Comparison of ENCODE assay signal across 8 mouse cellular contexts in the genomic region with DNA sequence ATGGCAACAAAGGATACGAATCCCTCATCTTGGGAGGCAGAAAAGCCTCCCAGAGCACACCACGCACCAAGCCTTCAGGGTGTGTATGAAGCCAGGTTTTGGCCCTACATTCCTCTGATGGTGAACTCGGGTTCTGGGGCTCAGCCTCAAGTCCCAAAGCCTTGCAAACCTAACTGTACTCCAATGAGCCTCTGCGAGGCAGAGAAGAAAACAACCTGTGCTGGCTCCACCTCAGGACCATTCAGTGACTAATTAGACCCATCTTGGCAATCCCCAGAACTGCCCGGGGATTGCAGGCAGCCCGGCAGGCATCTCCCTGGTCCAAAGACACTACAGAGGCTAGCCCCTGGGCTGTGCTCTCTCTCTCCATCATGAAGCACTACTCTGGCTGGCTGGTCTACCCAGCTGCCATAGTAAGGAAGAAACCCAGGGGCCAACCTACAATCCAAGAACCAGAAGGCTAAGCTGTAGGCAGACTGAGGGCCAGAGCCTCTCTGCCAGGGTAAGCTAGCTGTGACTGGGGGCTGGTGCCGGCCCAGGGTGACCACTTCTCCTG. TPM values are rescaled to one million over a fixed set of nuclear protein-coding genes. Genes with fewer than 3 reads are reported as not detected.
DNase-seq lines count a peak whose midpoint lies in the region; ATAC-seq and TF ChIP-seq lines count a peak whose summit lies in the region.

No protein-coding gene starts in this region.

- no peaks in the 10 kb centered on the region for H3K9me3 ChIP-seq in lung, embryonic 14.5 days (ENCODE audit: low read depth, low read length)
- no peaks in the 10 kb centered on the region for H3K9me3 ChIP-seq in forebrain, embryonic 10.5 days
- no peaks in the 10 kb centered on the region for H3K9me3 ChIP-seq in limb, embryonic 11.5 days (ENCODE audit: control insufficient read depth, low read length)
- H3K9me3 ChIP-seq in neural tube, embryonic 15.5 days (replicated peaks) = no peaks in the 10 kb centered on the region

- no peak for DNase-seq in lung, embryonic 14.5 days
- DNase-seq in lung, postnatal 10 days = no peak
- no peak for DNase-seq in forebrain, embryonic 10.5 days (ENCODE audit: extremely low spot score, low spot score)
- no peak for DNase-seq in limb, embryonic 11.5 days (ENCODE audit: low spot score)
- no peak for DNase-seq in layer of hippocampus, adult 9-10 months (ENCODE audit: low spot score)
- no peak for DNase-seq in testis, postnatal 10 days (ENCODE audit: low spot score)
- no peak for DNase-seq in adipocyte (ENCODE audit: low spot score)

- H3K27me3 ChIP-seq in lung, embryonic 14.5 days (ENCODE audit: insufficient read depth, low read length) = no peaks in the 10 kb centered on the region
- H3K27me3 ChIP-seq in forebrain, embryonic 10.5 days (ENCODE audit: poor library complexity, severe bottlenecking) = no peaks in the 10 kb centered on the region
- no peaks in the 10 kb centered on the region for H3K27me3 ChIP-seq in limb, embryonic 11.5 days (ENCODE audit: control insufficient read depth, insufficient read depth, low read length)
- H3K27me3 ChIP-seq in neural tube, embryonic 15.5 days (replicated peaks) = no peaks in the 10 kb centered on the region

- peak overlapping the region; percentile 65; the same call in 1 of the 2 replicates for H3K27ac ChIP-seq in lung, embryonic 14.5 days (ENCODE audit: low read depth)
- H3K27ac ChIP-seq in forebrain, embryonic 10.5 days = peak overlapping the region; percentile 81
- H3K27ac ChIP-seq in limb, embryonic 11.5 days (replicated peaks; ENCODE audit: low read depth, low read length) = peak overlapping the region; percentile 73
- H3K27ac ChIP-seq in neural tube, embryonic 15.5 days (replicated peaks) = peak overlapping the region; percentile 70

- ATAC-seq in lung, embryonic 14.5 days (ENCODE audit: insufficient read depth) = peak; percentile 7; the same call in 1 of the 2 replicates
- no peak for ATAC-seq in limb, embryonic 11.5 days (ENCODE audit: insufficient number of reproducible peaks, low FRiP score, low TSS enrichment, low read depth)
- no peak for ATAC-seq in neural tube, embryonic 15.5 days (ENCODE audit: low FRiP score)

- 13% methylated on average over 7 of the region's 7 CpGs for WGBS in lung, embryonic 14.5 days
- WGBS in forebrain, embryonic 10.5 days = 15% methylated on average over 7 of the region's 7 CpGs
- WGBS in limb, embryonic 11.5 days = 7% methylated on average over 7 of the region's 7 CpGs
- 6% methylated on average over 7 of the region's 7 CpGs for WGBS in neural tube, embryonic 15.5 days

- H3K4me2 ChIP-seq in lung, embryonic 14.5 days = peak overlapping the region; percentile 10
- H3K4me2 ChIP-seq in limb, embryonic 11.5 days (ENCODE audit: low read depth, severe bottlenecking) = peak overlapping the region; percentile 32
- peak overlapping the region; percentile 5; the same call in 1 of the 2 replicates for H3K4me2 ChIP-seq in neural tube, embryonic 15.5 days

- no peaks in the 10 kb centered on the region for H3K36me3 ChIP-seq in lung, embryonic 14.5 days (ENCODE audit: insufficient read depth)
- H3K36me3 ChIP-seq in forebrain, embryonic 10.5 days (replicated peaks) = peaks cover 3% of the 10 kb centered on the region; the same call in 1 of the 2 replicates
- no peaks in the 10 kb centered on the region for H3K36me3 ChIP-seq in limb, embryonic 11.5 days (ENCODE audit: control insufficient read depth, insufficient read depth, low read length)
- no peaks in the 10 kb centered on the region for H3K36me3 ChIP-seq in neural tube, embryonic 15.5 days

- H3K4me1 ChIP-seq in lung, embryonic 14.5 days (ENCODE audit: insufficient read depth) = peaks cover 51% of the 10 kb centered on the region
- peaks cover 95% of the 10 kb centered on the region for H3K4me1 ChIP-seq in forebrain, embryonic 10.5 days
- H3K4me1 ChIP-seq in limb, embryonic 11.5 days (ENCODE audit: control insufficient read depth, insufficient read depth, low read length) = peaks cover 53% of the 10 kb centered on the region
- peaks cover 85% of the 10 kb centered on the region for H3K4me1 ChIP-seq in neural tube, embryonic 15.5 days

- no peak overlapping the region for H3K9ac ChIP-seq in lung, embryonic 14.5 days
- no peak overlapping the region for H3K9ac ChIP-seq in limb, embryonic 11.5 days (ENCODE audit: low read length)
- no peak overlapping the region for H3K9ac ChIP-seq in neural tube, embryonic 15.5 days (replicated peaks)

- TF ChIP-seq CTCF in lung, embryonic 14.5 days (IDR thresholded peaks at IDR 0.05; ENCODE audit: low read depth) = no peak

- H3K4me3 ChIP-seq in lung, embryonic 14.5 days (ENCODE audit: low read depth, low read length) = no peak overlapping the region
- H3K4me3 ChIP-seq in forebrain, embryonic 10.5 days = peak overlapping the region; percentile 23; the same call in 1 of the 2 replicates
- no peak overlapping the region for H3K4me3 ChIP-seq in limb, embryonic 11.5 days (ENCODE audit: low read depth, low read length)
- no peak overlapping the region for H3K4me3 ChIP-seq in neural tube, embryonic 15.5 days (replicated peaks)

RNA-seq across cellular contexts. Expression of a gene that starts 14.5 kb away (rescaled TPM):
- 8.6 and 8.8 TPM in 2 replicates for polyA plus RNA-seq in lung, embryonic 14.5 days (2014; fragmentation: Nextera tagmentation; extraction: Ambion mirVana)
- polyA plus RNA-seq in forebrain, embryonic 10.5 days (2016; fragmentation: Nextera tagmentation; extraction: Ambion mirVana) = 11.5 and 11.8 TPM in 2 replicates
- 6.8 and 7.3 TPM in 2 replicates for polyA plus RNA-seq in limb, embryonic 11.5 days (2014; fragmentation: Nextera tagmentation; extraction: Ambion mirVana)
- 12.4 and 15.5 TPM in 2 replicates for polyA plus RNA-seq in neural tube, embryonic 15.5 days (2015; fragmentation: Nextera tagmentation; extraction: Ambion mirVana)

RNA-seq across cellular contexts. Expression of a gene that starts 29.8 kb away (rescaled TPM):
- polyA plus RNA-seq in lung, embryonic 14.5 days (2014; fragmentation: Nextera tagmentation; extraction: Ambion mirVana) = 7.0 and 8.1 TPM in 2 replicates
- 10.2 and 11.0 TPM in 2 replicates for polyA plus RNA-seq in forebrain, embryonic 10.5 days (2016; fragmentation: Nextera tagmentation; extraction: Ambion mirVana)
- 9.8 and 10.1 TPM in 2 replicates for polyA plus RNA-seq in limb, embryonic 11.5 days (2014; fragmentation: Nextera tagmentation; extraction: Ambion mirVana)
- 40.4 and 45.0 TPM in 2 replicates for polyA plus RNA-seq in neural tube, embryonic 15.5 days (2015; fragmentation: Nextera tagmentation; extraction: Ambion mirVana)
